Mouse (Mus musculus) liver, adult 2 months (tissue): Measurements from ENCODE around the gene Map3k19. TPM values are rescaled to one million over a fixed set of nuclear protein-coding genes. Genes with fewer than 3 reads are reported as not detected.

Experiments
- DNase-seq: peaks from one replicate; pipeline ENCODE4 v3.0.0-alpha.2; 2011; ENCODE audit warnings: low read depth, low spot score; ENCODE audit errors: extremely low read depth
- H3K27ac ChIP-seq: fragments of 200-500 bp; replicated peaks from 2 replicates; pipeline ENCODE4 v1.5.1; 2012; ENCODE audit warnings: low read depth, mild to moderate bottlenecking, control low read depth, inconsistent platforms, low read length; ENCODE audit not compliant: insufficient read depth
- H3K27me3 ChIP-seq: fragments of 200-500 bp; 2 replicates; pipeline ENCODE4 v1.6.1; 2012; ENCODE audit warnings: mild to moderate bottlenecking, moderate library complexity, low read length, inconsistent platforms; ENCODE audit not compliant: control insufficient read depth, insufficient read depth
- H3K36me3 ChIP-seq: fragments of 200-500 bp; 2 replicates; pipeline ENCODE4 v1.6.1; 2012; ENCODE audit warnings: low read length, inconsistent platforms; ENCODE audit not compliant: control insufficient read depth, insufficient read depth
- H3K4me1 ChIP-seq: fragments of 200-500 bp; 2 replicates; pipeline ENCODE4 v1.6.1; 2011; ENCODE audit warnings: low read length; ENCODE audit not compliant: control insufficient read depth, insufficient read depth
- H3K4me3 ChIP-seq: fragments of 200-500 bp; 2 replicates; pipeline ENCODE4 v1.5.1; 2011; ENCODE audit warnings: low read depth, mild to moderate bottlenecking, control low read depth, low read length, moderate library complexity; ENCODE audit not compliant: insufficient read depth
- H3K79me2 ChIP-seq: fragments of 200-500 bp; 2 replicates; pipeline ENCODE4 v1.6.1; 2012; ENCODE audit warnings: inconsistent platforms, mild to moderate bottlenecking, low read length, moderate library complexity; ENCODE audit not compliant: control insufficient read depth, insufficient read depth
- H3K9ac ChIP-seq: fragments of 200-500 bp; 2 replicates; pipeline ENCODE4 v1.6.1; 2012; ENCODE audit warnings: low read depth, mild to moderate bottlenecking, control low read depth, inconsistent platforms, low read length
- CTCF ChIP-seq: fragments of 200-500 bp; IDR thresholded peaks from 2 replicates; pipeline ENCODE4 v1.5.1; 2011; ENCODE audit warnings: low read depth, low read length, control low read depth
- POLR2A ChIP-seq: fragments of 200-500 bp; IDR thresholded peaks from 2 replicates; pipeline ENCODE4 v1.6.1; 2011; ENCODE audit warnings: low read length, control low read depth; ENCODE audit not compliant: insufficient read depth; ENCODE audit errors: extremely low read depth
- WGBS: fragments of 180-500 bp; shearing (Covaris S2); methylation state at CpG from one replicate; pipeline ENCODE4 v1.1.7; 2018; 5-methylcytosine and 5-hydroxymethylcytosine counted together
- polyA plus RNA-seq: library from polyadenylated mRNA; depleted of rRNA; stranded (reverse); fragments of >200 nt; gene quantifications from 2 replicates; pipeline ENCODE4 v1.2.3, GENCODE M21; 2012; rRNA removed
- total RNA-seq: library from RNA; depleted of rRNA; stranded (reverse); fragments of >200 nt; gene quantifications from 2 replicates; pipeline ENCODE4 v1.2.3, GENCODE M21; 2014; rRNA removed

Map3k19 gene
- total and polyA plus RNA-seq, 2 experiments, result 0.07 TPM; not detected in 1

- peak within 1 kb of the TSS; percentile 85 for H3K4me3 ChIP-seq
- peak; percentile 94 for DNase-seq
- H3K4me1 ChIP-seq, result peaks cover 7% of the 10 kb centered on the region; the same call in 1 of the 2 replicates
- WGBS, result under 1% methylated on average over 63 of the region's 63 CpGs
- H3K9ac ChIP-seq, result peak within 1 kb of the TSS; percentile 90
- H3K27ac ChIP-seq, result peak within 1 kb of the TSS; percentile 81
- TF ChIP-seq POLR2A (0 out of 2 replicates have a peak, but pooled peaks have one; percentile 70), CTCF (no peak)
- H3K79me2 ChIP-seq, result peaks cover 9% of the 10 kb centered on the region; the same call in 1 of the 2 replicates
- peaks cover 2% of the 10 kb centered on the region; the same call in 1 of the 2 replicates for H3K36me3 ChIP-seq
- no peaks in the 10 kb centered on the region for H3K27me3 ChIP-seq
These were observed 80.9 kb downstream of the Map3k19 start, which contains the start of gene Ccnt2 for GRCm38 (mm10) chr1:127773803-127774500. Gene Ccnt2 (plus strand): TSS chr1:127774164.

GRCm38 (mm10) chr1:127773198-127773802, 81.5 kb downstream of the Map3k19 start:
- 1% methylated on average over 14 of the region's 14 CpGs for WGBS
- DNase-seq, result no peak
- H3K36me3 ChIP-seq, result peaks cover 2% of the 10 kb centered on the region; the same call in 1 of the 2 replicates
- no peaks in the 10 kb centered on the region for H3K27me3 ChIP-seq
- TF ChIP-seq CTCF (no peak), POLR2A (no peak)
- H3K9ac ChIP-seq, result peak overlapping the region; percentile 67
- H3K79me2 ChIP-seq, result peaks cover 6% of the 10 kb centered on the region; the same call in 1 of the 2 replicates
- H3K4me1 ChIP-seq, result peaks cover 7% of the 10 kb centered on the region; the same call in 1 of the 2 replicates
- peak overlapping the region; percentile 55 for H3K4me3 ChIP-seq
- peak overlapping the region; percentile 53 for H3K27ac ChIP-seq

- Histone ChIP-seq H3K9ac (no peak overlapping the region), H3K27ac (no peak overlapping the region), H3K27me3 (no peaks in the 10 kb centered on the region), H3K36me3 (no peaks in the 10 kb centered on the region), H3K79me2 (no peaks in the 10 kb centered on the region), H3K4me3 (no peak overlapping the region), H3K4me1 (no peaks in the 10 kb centered on the region)
- no peak for TF ChIP-seq POLR2A
- no peak for TF ChIP-seq CTCF
- WGBS, result 97% methylated on average over 2 of the region's 2 CpGs
- no peak for DNase-seq
These were observed 88.1 kb downstream of the Map3k19 start for GRCm38 (mm10) chr1:127766741-127767140.

- Histone ChIP-seq H3K4me3 (no peak overlapping the region), H3K79me2 (no peaks in the 10 kb centered on the region), H3K4me1 (no peaks in the 10 kb centered on the region), H3K27ac (no peak overlapping the region), H3K27me3 (no peaks in the 10 kb centered on the region), H3K9ac (no peak overlapping the region), H3K36me3 (peaks cover 3% of the 10 kb centered on the region; the same call in 1 of the 2 replicates)
- DNase-seq, result peak; percentile 48
- WGBS, result 83% methylated on average over 2 of the region's 2 CpGs
- no peak for TF ChIP-seq CTCF
- TF ChIP-seq POLR2A, result no peak
These were observed 89.4 kb downstream of the Map3k19 start for GRCm38 (mm10) chr1:127765468-127765867.

Other genes starting within 250 kb of the Map3k19 start
- gene Tmem163, start 175.5 kb downstream of the Map3k19 start, total RNA-seq, result 0.09 and 0.20 TPM in 2 replicates
- 0.17 and 0.35 TPM in 2 replicates for gene Tmem163, start 175.5 kb downstream of the Map3k19 start, polyA plus RNA-seq
- gene Acmsd, start 125.6 kb downstream of the Map3k19 start, total RNA-seq, result 19.6 and 48.2 TPM in 2 replicates
- 5.6 and 6.9 TPM in 2 replicates for gene Acmsd, start 125.6 kb downstream of the Map3k19 start, polyA plus RNA-seq
- gene Ccnt2, start 80.9 kb downstream of the Map3k19 start, total RNA-seq, result 28.8 and 29.9 TPM in 2 replicates
- 5.3 and 9.4 TPM in 2 replicates for gene Ccnt2, start 80.9 kb downstream of the Map3k19 start, polyA plus RNA-seq
- gene Rab3gap1, start 13.7 kb upstream of the Map3k19 start, total RNA-seq, result 24.0 and 26.0 TPM in 2 replicates
- 8.0 and 11.9 TPM in 2 replicates for gene Rab3gap1, start 13.7 kb upstream of the Map3k19 start, polyA plus RNA-seq
- 3.3 and 4.8 TPM in 2 replicates for gene Zranb3, start 248.0 kb upstream of the Map3k19 start, total RNA-seq
- 0.68 and 0.70 TPM in 2 replicates for gene Zranb3, start 248.0 kb upstream of the Map3k19 start, polyA plus RNA-seq
- 16.8 and 18.1 TPM in 2 replicates for gene R3hdm1, start 248.3 kb upstream of the Map3k19 start, total RNA-seq
- gene R3hdm1, start 248.3 kb upstream of the Map3k19 start, polyA plus RNA-seq, result 10.2 and 13.1 TPM in 2 replicates